Mouse (Mus musculus) kidney, adult 2 months (tissue): Measurements from ENCODE around the gene Uqcc1.

Experiments
- CTCF ChIP-seq: fragments of 200-500 bp; conservative IDR thresholded peaks from 2 replicates; pipeline ENCODE4 v1.5.1; 2011; ENCODE audit warnings: low read depth, mild to moderate bottlenecking, control low read depth, low read length, moderate library complexity, mixed read lengths; ENCODE audit not compliant: insufficient read depth, insufficient read length
- POLR2A ChIP-seq: fragments of 200-500 bp; IDR thresholded peaks from one replicate; pipeline ENCODE4 v1.6.1; 2011; ENCODE audit warnings: low read depth, low read length, control low read depth

GRCm38 (mm10) chr2:155846930-155847329, 83.2 kb downstream of the Uqcc1 start:
- TF ChIP-seq POLR2A = no peak
- TF ChIP-seq CTCF = no peak
